Mouse (Mus musculus) cerebellum, adult 9-10 months (tissue): Measurements from ENCODE around the gene Tmem41b.

Experiments
- DNase-seq: peaks from one replicate; pipeline ENCODE4 v3.0.0; 2022

Gene Tmem41b

GRCm38 (mm10) chr7:109975966-109976715 lies 10.6 kb downstream of the Tmem41b start:
- peak; percentile 81 for DNase-seq

GRCm38 (mm10) chr7:109969542-109969941 lies 17.2 kb downstream of the Tmem41b start:
- no peak for DNase-seq

GRCm38 (mm10) chr7:109968924-109969450 lies 17.7 kb downstream of the Tmem41b start:
- peak; percentile 82 for DNase-seq

GRCm38 (mm10) chr7:109967805-109968579 lies 18.7 kb downstream of the Tmem41b start:
- DNase-seq = peak; percentile 63

- no peak for DNase-seq
These were observed 21.1 kb downstream of the Tmem41b start for GRCm38 (mm10) chr7:109965658-109966057.

- DNase-seq = no peak
These were observed 23.0 kb downstream of the Tmem41b start for GRCm38 (mm10) chr7:109963707-109964106.

GRCm38 (mm10) chr7:109962596-109962995 lies 24.1 kb downstream of the Tmem41b start:
- no peak for DNase-seq

- peak; percentile 67 for DNase-seq
These were observed 25.2 kb downstream of the Tmem41b start for GRCm38 (mm10) chr7:109961570-109961969.

GRCm38 (mm10) chr7:109960613-109961154 lies 26.0 kb downstream of the Tmem41b start:
- DNase-seq = no peak

- peak; percentile 82 for DNase-seq
These were observed 26.8 kb downstream of the Tmem41b start, which contains the start of gene Dennd5a for GRCm38 (mm10) chr7:109959716-109960612. Gene Dennd5a (minus strand): TSS chr7:109960470.

- no peak for DNase-seq
These were observed 27.6 kb downstream of the Tmem41b start for GRCm38 (mm10) chr7:109958843-109959715.

GRCm38 (mm10) chr7:109957996-109958789 lies 28.5 kb downstream of the Tmem41b start:
- DNase-seq = no peak

- DNase-seq = no peak
These were observed 31.9 kb downstream of the Tmem41b start for GRCm38 (mm10) chr7:109954622-109955401.

GRCm38 (mm10) chr7:109951297-109951696 lies 35.4 kb downstream of the Tmem41b start:
- DNase-seq = no peak

GRCm38 (mm10) chr7:109944421-109945034 lies 42.2 kb downstream of the Tmem41b start:
- DNase-seq = no peak

GRCm38 (mm10) chr7:109929628-109930027 lies 57.1 kb downstream of the Tmem41b start:
- no peak for DNase-seq

- DNase-seq = no peak
These were observed 58.4 kb downstream of the Tmem41b start for GRCm38 (mm10) chr7:109928365-109928764.

GRCm38 (mm10) chr7:109924965-109925364 lies 61.8 kb downstream of the Tmem41b start:
- DNase-seq = no peak

- DNase-seq = no peak
These were observed 63.8 kb downstream of the Tmem41b start for GRCm38 (mm10) chr7:109922889-109923288.
